Mouse (Mus musculus): Measurements from ENCODE around the gene Zfp971.
"Not testable (repeated sequence)": the region's sequence is repeated elsewhere in the genome, so short reads cannot be mapped to it uniquely, and the experiment has no call there.

Gene Zfp971

DNA sequence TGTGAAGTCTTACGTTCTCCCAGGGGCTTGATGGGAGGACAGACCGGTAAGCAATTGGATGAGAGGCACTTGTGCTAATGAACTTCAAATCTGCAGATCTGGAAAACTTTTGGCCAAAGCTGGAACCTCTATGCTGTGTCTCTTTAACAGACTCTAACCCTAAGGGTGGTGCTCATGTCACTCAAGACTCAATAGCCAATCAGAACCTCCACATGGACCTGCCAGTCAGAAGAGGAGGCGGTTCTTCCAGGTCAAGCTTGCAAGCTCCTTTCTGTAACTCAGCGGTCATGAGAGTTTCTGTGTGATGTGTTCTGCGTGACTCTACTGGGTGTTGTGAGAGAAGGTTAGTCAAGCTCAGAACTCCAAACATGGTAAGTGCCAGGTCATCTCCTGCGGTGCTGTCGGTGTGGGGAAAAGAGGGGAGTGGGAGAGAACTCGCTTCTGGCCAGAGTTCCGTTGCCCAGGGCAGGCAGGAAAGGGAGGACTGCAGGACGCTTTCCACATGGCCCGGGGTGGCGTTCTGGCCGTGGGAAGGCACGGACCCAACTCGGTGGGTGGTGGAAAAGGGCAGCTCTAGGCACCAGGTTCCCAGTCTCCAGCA is at the start of gene Zfp971:
TSS of gene Zfp971 (plus strand) at position 274 of the 601 bp plus-strand sequence.
- DNase-seq = peak; percentile 37

DNA sequence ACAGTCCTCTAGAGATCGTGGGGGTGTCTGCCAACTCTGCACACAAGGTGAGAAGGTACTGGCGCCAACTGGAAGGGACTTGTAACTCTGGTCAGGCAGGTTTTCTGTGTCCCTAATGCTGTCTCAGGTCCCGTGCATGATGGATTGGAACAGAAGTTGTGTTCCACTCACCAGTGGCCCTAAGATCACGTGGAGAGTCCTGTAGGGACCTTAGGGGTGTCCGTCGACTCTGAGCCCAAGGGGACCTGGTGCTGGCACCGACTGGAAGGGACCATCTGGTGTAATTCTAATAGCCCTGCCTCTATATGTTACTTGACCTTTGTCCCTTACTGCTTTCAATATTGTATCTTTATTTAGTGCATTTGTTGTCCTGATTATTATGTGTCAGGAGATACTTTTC is 48.3 kb upstream of the Zfp971 start:
- DNase-seq = not testable (repeated sequence)

DNA sequence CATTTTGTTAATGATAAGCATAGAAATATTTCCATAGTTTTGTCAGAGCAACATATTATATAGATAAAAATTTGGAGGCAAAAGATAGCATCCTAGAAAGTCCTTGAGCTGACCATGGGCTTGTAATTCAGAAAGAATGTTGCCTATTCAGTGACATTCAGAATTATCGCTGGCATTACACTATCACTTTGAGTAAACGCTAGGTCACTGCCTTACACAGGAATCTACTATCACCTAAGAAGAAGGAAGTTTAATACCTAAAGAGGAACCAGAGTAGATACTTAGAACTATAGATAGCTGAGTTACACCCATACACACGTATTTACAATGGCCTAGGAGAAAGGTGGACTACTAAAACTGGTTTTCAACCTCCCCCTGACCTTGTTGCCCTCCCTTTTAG is 3.6 kb upstream of the Zfp971 start:
- DNase-seq = not testable (repeated sequence)

DNA sequence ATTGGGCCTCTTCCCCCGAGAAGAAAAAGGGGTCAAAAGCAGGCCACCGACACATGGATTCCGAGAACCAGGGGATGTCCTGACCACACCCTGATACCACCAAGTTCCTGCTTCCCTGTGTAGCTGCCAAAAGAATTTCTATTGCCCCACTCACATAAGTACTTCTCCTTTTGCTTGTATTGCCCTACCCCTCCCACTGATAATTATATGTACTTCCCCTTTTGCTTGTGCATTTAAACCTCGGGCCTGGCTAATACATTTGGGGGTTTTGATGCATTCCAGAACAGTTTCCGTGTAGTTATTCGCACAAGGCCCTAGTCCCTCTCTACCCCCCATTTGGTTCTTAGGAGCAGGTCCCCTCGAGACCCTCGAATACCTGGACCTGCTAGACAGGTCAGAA is 2.3 kb upstream of the Zfp971 start:
- not testable (repeated sequence) for DNase-seq

DNA sequence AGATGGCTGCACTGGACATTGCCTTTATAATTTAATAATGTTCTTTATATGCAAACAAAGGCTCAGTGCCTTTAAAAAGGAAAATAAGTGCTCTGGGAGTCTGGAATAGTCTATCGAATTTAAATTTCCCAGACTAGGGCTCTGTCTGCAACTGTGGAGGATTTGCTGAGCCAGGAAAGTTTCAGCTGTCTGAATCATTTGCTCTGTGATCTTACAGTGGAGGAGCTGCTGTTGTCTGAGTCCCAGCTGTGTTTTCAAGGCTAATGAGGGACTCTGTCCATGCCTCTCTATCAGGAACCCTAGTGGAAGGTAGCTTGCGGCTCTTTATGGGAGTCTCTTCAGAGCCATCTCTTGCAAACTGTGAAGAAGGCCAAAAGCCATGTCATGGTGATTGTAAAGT is 777 bp downstream of the Zfp971 start:
- DNase-seq = not testable (repeated sequence)

DNA sequence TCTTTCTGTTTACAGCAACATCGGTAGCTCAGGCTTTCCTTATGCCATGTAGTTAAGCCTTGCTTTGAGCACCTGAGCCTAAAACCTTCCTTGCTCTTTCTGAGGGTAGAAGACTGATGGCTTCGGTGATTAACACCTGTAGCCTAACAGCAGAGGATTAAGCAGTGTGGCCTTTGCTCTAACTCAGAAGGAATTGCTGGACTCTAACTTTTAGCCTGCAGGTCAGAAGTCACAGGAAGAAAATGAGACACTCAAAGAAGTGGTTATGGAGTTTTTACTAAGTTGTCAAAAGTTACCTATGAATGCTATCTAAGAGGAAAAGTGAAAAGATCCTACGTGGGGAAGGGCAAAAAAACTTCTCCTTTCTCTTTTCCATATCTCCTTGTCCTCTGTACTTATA is 4.5 kb downstream of the Zfp971 start:
- not testable (repeated sequence) for DNase-seq

DNA sequence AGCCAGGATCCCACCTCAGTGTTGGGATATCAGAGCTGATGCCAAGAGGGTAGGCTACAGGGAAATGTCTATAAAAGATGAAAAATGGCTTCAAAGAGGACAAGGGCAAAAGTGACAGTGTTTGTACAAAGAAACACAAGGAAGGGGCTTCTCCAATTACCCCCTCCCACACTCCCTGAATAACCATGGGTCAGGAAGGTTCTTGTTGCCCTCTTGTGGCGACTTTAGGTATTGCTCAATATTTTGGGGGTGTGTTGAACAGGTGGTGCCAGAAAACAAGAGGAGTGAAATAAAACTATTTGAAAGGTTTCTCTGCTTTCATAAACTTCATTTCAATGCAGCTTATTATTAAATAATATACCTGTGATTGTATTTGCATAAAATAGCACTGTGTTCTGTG is 35.1 kb downstream of the Zfp971 start:
- peak; percentile 78 for DNase-seq

DNA sequence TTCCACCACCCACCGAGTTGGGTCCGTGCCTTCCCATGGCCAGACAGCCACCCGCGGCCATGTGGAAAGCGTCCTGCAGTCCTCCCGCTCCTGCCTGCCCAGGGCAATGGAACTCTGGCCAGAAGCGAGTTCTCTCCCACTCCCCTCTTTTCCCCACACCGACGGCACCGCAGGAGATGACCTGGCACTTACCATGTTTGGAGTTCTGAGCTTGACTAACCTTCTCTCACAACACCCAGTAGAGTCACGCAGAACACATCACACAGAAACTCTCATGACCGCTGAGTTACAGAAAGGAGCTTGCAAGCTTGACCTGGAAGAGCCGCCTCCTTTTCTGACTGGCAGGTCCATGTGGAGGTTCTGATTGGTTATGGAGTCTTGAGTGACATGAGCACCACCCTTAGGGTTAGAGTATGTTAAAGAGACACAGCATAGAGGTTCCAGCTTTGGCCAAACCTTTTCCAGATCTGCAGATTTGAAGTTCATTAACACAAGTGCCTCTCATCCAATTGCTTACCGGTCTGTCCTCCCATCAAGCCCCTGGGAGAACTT is 55.2 kb downstream of the Zfp971 start, which contains the start of gene Zfp931:
TSS of gene Zfp931 (minus strand) at position 311 of the 552 bp plus-strand sequence.
- DNase-seq = not testable (repeated sequence)
